Comparison of ENCODE assay signal across 16 mouse cellular contexts in genomic region chr1:172306885-172307284, GRCm38 (mm10). TPM values are rescaled to one million over a fixed set of nuclear protein-coding genes. Genes with fewer than 3 reads are reported as not detected.
DNase-seq lines count a peak whose midpoint lies in the region; ATAC-seq and TF ChIP-seq lines count a peak whose summit lies in the region.
"Had no signal": no experiment of that assay in that cellular context is flagged by ENCODE, and none has a peak within 500 bp of the region (broad histone marks: within the 10 kb centered on the region; RNA-seq: fewer than 3 reads in every experiment).

No protein-coding gene starts in this region.

- H3K27me3 ChIP-seq in forebrain, embryonic 10.5 days (ENCODE audit: poor library complexity, severe bottlenecking): peaks cover 15% of the 10 kb centered on the region
- no peaks in the 10 kb centered on the region for H3K27me3 ChIP-seq in forebrain, embryonic 16.5 days (replicated peaks; ENCODE audit: control insufficient read depth, insufficient read depth, low read length)
- no peaks in the 10 kb centered on the region for H3K27me3 ChIP-seq in lung, embryonic 14.5 days (ENCODE audit: insufficient read depth, low read length)
- H3K27me3 ChIP-seq in testis, adult 2 months (ENCODE audit: control insufficient read depth, insufficient read depth, low read length): no peaks in the 10 kb centered on the region
- H3K27me3 ChIP-seq in stomach, postnatal 0 days (ENCODE audit: control insufficient read depth, insufficient read depth, low read length): no peaks in the 10 kb centered on the region

- no peak for TF ChIP-seq CTCF in lung, embryonic 14.5 days (IDR thresholded peaks at IDR 0.05; ENCODE audit: low read depth)
- no peak for TF ChIP-seq CTCF in lung, adult 2 months (IDR thresholded peaks at IDR 0.05; ENCODE audit: insufficient read depth, low read length)
- no peak for TF ChIP-seq CTCF in testis, adult 2 months (IDR thresholded peaks at IDR 0.05; ENCODE audit: control insufficient read depth, insufficient read depth, insufficient replicate concordance, low read depth, low read length)
- TF ChIP-seq CTCF in stomach, postnatal 0 days (IDR thresholded peaks at IDR 0.05; ENCODE audit: low read depth): no peak

- no peak for TF ChIP-seq EP300 in stomach, postnatal 0 days (optimal IDR thresholded peaks at IDR 0.05)

- WGBS in forebrain, embryonic 10.5 days: 76% methylated on average over 6 of the region's 6 CpGs
- 54% methylated on average over 6 of the region's 6 CpGs for WGBS in forebrain, embryonic 16.5 days
- WGBS in lung, embryonic 14.5 days: 58% methylated on average over 6 of the region's 6 CpGs
- 59% methylated on average over 6 of the region's 6 CpGs for WGBS in lung, adult 2 months
- 70% methylated on average over 6 of the region's 6 CpGs for WGBS in stomach, postnatal 0 days

- peaks cover 69% of the 10 kb centered on the region for H3K4me1 ChIP-seq in forebrain, embryonic 10.5 days
- peaks cover 24% of the 10 kb centered on the region for H3K4me1 ChIP-seq in forebrain, embryonic 16.5 days (replicated peaks; ENCODE audit: control insufficient read depth, insufficient read depth, low read length)
- H3K4me1 ChIP-seq in lung, embryonic 14.5 days (ENCODE audit: insufficient read depth): no peaks in the 10 kb centered on the region; the same call in 1 of the 2 replicates
- peaks cover 8% of the 10 kb centered on the region; the same call in 1 of the 2 replicates for H3K4me1 ChIP-seq in lung, adult 2 months (ENCODE audit: control insufficient read depth, insufficient read depth, low read length)
- H3K4me1 ChIP-seq in testis, adult 2 months (ENCODE audit: control insufficient read depth, insufficient read depth, low read length): peaks cover 2% of the 10 kb centered on the region
- H3K4me1 ChIP-seq in stomach, postnatal 0 days (replicated peaks; ENCODE audit: control insufficient read depth, insufficient read depth): no peaks in the 10 kb centered on the region

- H3K9me3 ChIP-seq in forebrain, embryonic 10.5 days: no peaks in the 10 kb centered on the region
- H3K9me3 ChIP-seq in forebrain, embryonic 16.5 days (ENCODE audit: control insufficient read depth, low read length): no peaks in the 10 kb centered on the region
- H3K9me3 ChIP-seq in lung, embryonic 14.5 days (ENCODE audit: low read depth, low read length): no peaks in the 10 kb centered on the region
- no peaks in the 10 kb centered on the region for H3K9me3 ChIP-seq in stomach, postnatal 0 days (ENCODE audit: control insufficient read depth, low read length)
- H3K9me3 ChIP-seq: G1E; heart, embryonic 10.5 days had no signal

- TF ChIP-seq POLR2A in lung, adult 2 months (IDR thresholded peaks at IDR 0.05; ENCODE audit: borderline replicate concordance, extremely low read depth, low read depth, low read length): no peak
- no peak for TF ChIP-seq POLR2A in testis, adult 2 months (IDR thresholded peaks at IDR 0.05; ENCODE audit: control insufficient read depth, low read depth, low read length)

- H3K4me3 ChIP-seq in forebrain, embryonic 10.5 days: no peak overlapping the region
- H3K4me3 ChIP-seq in forebrain, embryonic 16.5 days (replicated peaks; ENCODE audit: low read length): no peak overlapping the region
- H3K4me3 ChIP-seq in lung, embryonic 14.5 days (ENCODE audit: low read depth, low read length): no peak overlapping the region
- H3K4me3 ChIP-seq in lung, adult 2 months (replicated peaks; ENCODE audit: extremely low read depth, low read depth, low read length): no peak overlapping the region
- no peak overlapping the region for H3K4me3 ChIP-seq in testis, adult 2 months (ENCODE audit: control insufficient read depth, low read depth, low read length)
- H3K4me3 ChIP-seq in stomach, postnatal 0 days (ENCODE audit: low read depth, low read length): no peak overlapping the region
- H3K4me3 ChIP-seq: heart, embryonic 10.5 days had no signal

- H3K9ac ChIP-seq in forebrain, embryonic 16.5 days (replicated peaks; ENCODE audit: low read depth, low read length): no peak overlapping the region
- peak overlapping the region; percentile 6; the same call in 1 of the 2 replicates for H3K9ac ChIP-seq in lung, embryonic 14.5 days
- H3K9ac ChIP-seq in stomach, postnatal 0 days (ENCODE audit: low read length): no peak overlapping the region
- H3K9ac ChIP-seq: liver, postnatal 0 days had no signal

- ATAC-seq in forebrain, embryonic 16.5 days: no peak
- no peak for ATAC-seq in lung, embryonic 14.5 days (ENCODE audit: insufficient read depth)
- ATAC-seq in stomach, postnatal 0 days (ENCODE audit: low FRiP score, low TSS enrichment): no peak
- no peak for ATAC-seq in activated CD4-positive, CD25-positive, alpha-beta regulatory T cell, adult 4 months
- ATAC-seq: liver, postnatal 0 days had no signal

- no peak overlapping the region for H3K4me2 ChIP-seq in forebrain, embryonic 16.5 days (ENCODE audit: low read length)
- no peak overlapping the region for H3K4me2 ChIP-seq in lung, embryonic 14.5 days
- no peak overlapping the region for H3K4me2 ChIP-seq in stomach, postnatal 0 days (replicated peaks; ENCODE audit: low read depth)

- peak overlapping the region; percentile 73 for H3K27ac ChIP-seq in forebrain, embryonic 10.5 days
- H3K27ac ChIP-seq in forebrain, embryonic 16.5 days (ENCODE audit: low read length): no peak overlapping the region
- H3K27ac ChIP-seq in lung, embryonic 14.5 days (ENCODE audit: low read depth): peak overlapping the region; percentile 88; the same call in 1 of the 2 replicates
- peak overlapping the region; percentile 33; the same call in 1 of the 2 replicates for H3K27ac ChIP-seq in testis, adult 2 months (ENCODE audit: control insufficient read depth, insufficient read depth, low read depth, low read length)
- 0 out of 2 replicates have a peak overlapping the region, but pooled peaks have one; percentile 88 for H3K27ac ChIP-seq in stomach, postnatal 0 days (replicated peaks)
- H3K27ac ChIP-seq: heart, embryonic 10.5 days had no signal

- no peaks in the 10 kb centered on the region for H3K36me3 ChIP-seq in forebrain, embryonic 10.5 days (replicated peaks)
- H3K36me3 ChIP-seq in forebrain, embryonic 16.5 days (ENCODE audit: control insufficient read depth, insufficient read depth): no peaks in the 10 kb centered on the region
- H3K36me3 ChIP-seq in lung, embryonic 14.5 days (ENCODE audit: insufficient read depth): no peaks in the 10 kb centered on the region
- H3K36me3 ChIP-seq in testis, adult 2 months (ENCODE audit: control insufficient read depth, insufficient read depth, low read length): no peaks in the 10 kb centered on the region
- no peaks in the 10 kb centered on the region for H3K36me3 ChIP-seq in stomach, postnatal 0 days (ENCODE audit: control insufficient read depth, insufficient read depth, low read length)
- H3K36me3 ChIP-seq: G1E; heart, embryonic 10.5 days had no signal

- no peak for DNase-seq in forebrain, embryonic 10.5 days (ENCODE audit: extremely low spot score, low spot score)
- no peak for DNase-seq in lung, embryonic 14.5 days
- DNase-seq in lung, adult 2 months: no peak
- no peak for DNase-seq in testis, postnatal 14 days (ENCODE audit: low spot score)
- DNase-seq in stomach, postnatal 0 days (ENCODE audit: low spot score): no peak
- DNase-seq: gastrocnemius, postnatal 10 days; heart, postnatal 4 days; kidney, adult 9 months; liver, postnatal 0 days had no signal

RNA-seq across cellular contexts. Expression of gene Atp1a2, which starts 9.0 kb away (rescaled TPM):
- 0.86 and 2.0 TPM in 2 replicates for polyA plus RNA-seq in forebrain, embryonic 10.5 days (2016; fragmentation: Nextera tagmentation; extraction: Ambion mirVana)
- 42.4 and 47.1 TPM in 2 replicates for polyA plus RNA-seq in forebrain, embryonic 16.5 days (2015; fragmentation: Nextera tagmentation; extraction: Ambion mirVana)
- polyA plus RNA-seq in lung, embryonic 14.5 days (2014; fragmentation: Nextera tagmentation; extraction: Ambion mirVana): 1.3 and 1.4 TPM in 2 replicates
- 56.1 and 93.0 TPM in 2 replicates for polyA plus RNA-seq in lung, adult 2 months (2012; rRNA removed)
- 12.4 and 17.3 TPM in 2 replicates for polyA plus RNA-seq in testis, adult 2 months (2012; rRNA removed)
- 3.1 and 4.1 TPM in 2 replicates for polyA plus RNA-seq in stomach, postnatal 0 days (2015; fragmentation: Nextera tagmentation; extraction: Ambion mirVana)
- under 1 TPM; 0.08 to 0.12 TPM for polyA plus RNA-seq in activated CD4-positive, CD25-positive, alpha-beta regulatory T cell, adult 4 months (2017; shearing (Covaris generic))
- polyA plus RNA-seq: G1E had no signal

RNA-seq across cellular contexts. Expression of gene Kcnj9, which starts 22.2 kb away (rescaled TPM):
- polyA plus RNA-seq in forebrain, embryonic 10.5 days (2016; fragmentation: Nextera tagmentation; extraction: Ambion mirVana): 0.17 and 0.43 TPM in 2 replicates
- polyA plus RNA-seq in forebrain, embryonic 16.5 days (2015; fragmentation: Nextera tagmentation; extraction: Ambion mirVana): 2.6 and 4.2 TPM in 2 replicates
- polyA plus RNA-seq in lung, embryonic 14.5 days (2014; fragmentation: Nextera tagmentation; extraction: Ambion mirVana): 0.04 TPM in 1 of 2 replicates, not detected in the other
- polyA plus RNA-seq in lung, adult 2 months (2012; rRNA removed): 0.08 TPM in 1 of 2 replicates, not detected in the other
- polyA plus RNA-seq in testis, adult 2 months (2012; rRNA removed): 40.4 and 41.2 TPM in 2 replicates
- 0.07 TPM in 2 replicates for polyA plus RNA-seq in stomach, postnatal 0 days (2015; fragmentation: Nextera tagmentation; extraction: Ambion mirVana)
- under 1 TPM in 1 of 2 experiments, not detected in 1; 0.08 TPM for polyA plus RNA-seq in activated CD4-positive, CD25-positive, alpha-beta regulatory T cell, adult 4 months (2017; shearing (Covaris generic))
- polyA plus RNA-seq: G1E; heart, embryonic 10.5 days had no signal

RNA-seq across cellular contexts. Expression of gene Kcnj10, which starts 34.1 kb away (rescaled TPM):
- polyA plus RNA-seq in forebrain, embryonic 10.5 days (2016; fragmentation: Nextera tagmentation; extraction: Ambion mirVana): 0.46 and 0.47 TPM in 2 replicates
- 2.1 and 2.2 TPM in 2 replicates for polyA plus RNA-seq in forebrain, embryonic 16.5 days (2015; fragmentation: Nextera tagmentation; extraction: Ambion mirVana)
- 0.18 and 0.24 TPM in 2 replicates for polyA plus RNA-seq in lung, embryonic 14.5 days (2014; fragmentation: Nextera tagmentation; extraction: Ambion mirVana)
- polyA plus RNA-seq in lung, adult 2 months (2012; rRNA removed): 0.12 and 0.28 TPM in 2 replicates
- 0.06 TPM in 2 replicates for polyA plus RNA-seq in testis, adult 2 months (2012; rRNA removed)
- polyA plus RNA-seq in stomach, postnatal 0 days (2015; fragmentation: Nextera tagmentation; extraction: Ambion mirVana): 0.17 and 0.25 TPM in 2 replicates
- polyA plus RNA-seq in activated CD4-positive, CD25-positive, alpha-beta regulatory T cell, adult 4 months (2017; shearing (Covaris generic)): under 1 TPM in 1 of 2 experiments, not detected in 1; 0.15 TPM
- polyA plus RNA-seq: C2C12, G1E had no signal

RNA-seq across cellular contexts. Expression of gene Igsf8, which starts 45.4 kb away (rescaled TPM):
- 53.0 and 55.4 TPM in 2 replicates for polyA plus RNA-seq in forebrain, embryonic 10.5 days (2016; fragmentation: Nextera tagmentation; extraction: Ambion mirVana)
- polyA plus RNA-seq in forebrain, embryonic 16.5 days (2015; fragmentation: Nextera tagmentation; extraction: Ambion mirVana): 136 and 152 TPM in 2 replicates
- 38.6 and 47.8 TPM in 2 replicates for polyA plus RNA-seq in lung, embryonic 14.5 days (2014; fragmentation: Nextera tagmentation; extraction: Ambion mirVana)
- polyA plus RNA-seq in lung, adult 2 months (2012; rRNA removed): 90.8 and 105 TPM in 2 replicates
- polyA plus RNA-seq in testis, adult 2 months (2012; rRNA removed): 43.9 and 52.2 TPM in 2 replicates
- polyA plus RNA-seq in stomach, postnatal 0 days (2015; fragmentation: Nextera tagmentation; extraction: Ambion mirVana): 19.1 and 19.5 TPM in 2 replicates
- polyA plus RNA-seq in activated CD4-positive, CD25-positive, alpha-beta regulatory T cell, adult 4 months (2017; shearing (Covaris generic)): 1 to 10 TPM; 3.4 to 3.8 TPM

RNA-seq across cellular contexts. Expression of gene Atp1a4, which starts 48.7 kb away (rescaled TPM):
- polyA plus RNA-seq in forebrain, embryonic 10.5 days (2016; fragmentation: Nextera tagmentation; extraction: Ambion mirVana): not detected in 2 replicates
- 0.11 TPM in 1 of 2 replicates, not detected in the other for polyA plus RNA-seq in forebrain, embryonic 16.5 days (2015; fragmentation: Nextera tagmentation; extraction: Ambion mirVana)
- not detected in 2 replicates for polyA plus RNA-seq in lung, embryonic 14.5 days (2014; fragmentation: Nextera tagmentation; extraction: Ambion mirVana)
- polyA plus RNA-seq in lung, adult 2 months (2012; rRNA removed): 0.05 and 1.2 TPM in 2 replicates
- 322 and 331 TPM in 2 replicates for polyA plus RNA-seq in testis, adult 2 months (2012; rRNA removed)
- polyA plus RNA-seq in stomach, postnatal 0 days (2015; fragmentation: Nextera tagmentation; extraction: Ambion mirVana): not detected in 2 replicates
- not detected for polyA plus RNA-seq in activated CD4-positive, CD25-positive, alpha-beta regulatory T cell, adult 4 months (2017; shearing (Covaris generic))
- polyA plus RNA-seq: C2C12; G1E; urinary bladder, adult 2 months had no signal
